Mouse (Mus musculus) B cell, adult 2 months (primary cell): ENCODE measurements at regions not wholly inside any gene's neighbourhood (a gene's known extent, or its start where the extent isn't known, plus 50 kb on each side); places are given as distances from the start of the nearest gene placed in this dataset.

Experiments used
- DNase-seq, 2 experiments: peaks; one replicate each; pipeline ENCODE4 v3.0.0; 2022

GRCm38 (mm10) chr1:158180095-158180494 is 176.0 kb downstream of the Brinp2 start:
- no peak for DNase-seq

- no peak for DNase-seq
These were observed 174.8 kb downstream of the Brinp2 start for GRCm38 (mm10) chr1:158181296-158181695.

DNA sequence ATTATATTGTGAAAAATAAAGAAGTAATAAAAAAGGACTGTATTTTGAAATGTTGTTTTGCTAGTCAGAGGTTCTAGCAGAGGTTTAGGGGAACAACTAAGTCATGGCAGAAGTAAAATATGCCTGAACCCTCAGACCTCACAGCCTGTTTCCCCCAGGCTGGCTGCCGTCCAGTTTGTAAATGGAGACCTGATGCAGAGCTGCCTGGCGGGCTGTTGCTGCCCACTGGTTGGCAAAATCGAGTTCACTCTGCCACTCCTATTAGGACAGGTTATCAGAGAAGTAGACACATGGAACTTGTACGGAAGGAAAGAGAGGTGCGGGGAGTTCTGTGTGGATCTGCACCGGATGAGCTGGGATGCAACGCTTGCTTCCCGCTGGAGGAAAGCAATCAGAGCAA is 168.5 kb downstream of the Brinp2 start:
- no peak for DNase-seq

DNA sequence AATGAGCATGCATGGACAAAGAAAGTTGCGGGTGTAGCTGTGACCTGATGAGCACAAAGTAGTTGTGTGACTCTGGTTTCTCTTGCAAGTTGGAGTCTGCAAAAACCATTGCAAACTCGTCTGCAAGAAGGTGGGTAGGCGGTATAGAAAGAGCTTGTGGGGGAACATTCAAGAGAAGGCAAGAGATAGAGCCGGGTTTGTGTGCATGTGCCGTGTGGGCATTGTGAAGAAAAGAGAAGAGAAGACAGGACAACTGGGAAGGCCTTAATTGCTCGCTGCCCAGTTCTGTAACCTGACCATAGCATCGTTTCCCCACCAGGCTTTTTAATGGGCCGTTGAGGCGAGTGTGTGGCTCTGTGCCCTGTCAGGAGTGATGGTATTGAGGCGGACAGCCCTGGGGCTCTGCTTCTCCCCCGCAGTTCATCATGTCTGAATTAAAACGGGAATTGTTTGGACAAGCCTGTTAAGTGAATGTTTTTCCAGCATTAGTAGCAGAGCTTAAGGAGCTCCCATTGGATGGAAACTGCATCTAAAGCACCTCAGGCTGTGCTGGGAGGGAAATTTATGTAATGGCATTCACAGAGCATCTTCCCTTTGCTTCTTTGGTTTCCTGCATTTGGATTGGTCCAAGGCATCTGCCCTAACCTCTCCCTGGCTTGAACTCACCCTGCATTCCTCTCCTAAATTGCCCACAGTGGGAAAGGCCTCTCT is 163.1 kb downstream of the Brinp2 start:
- DNase-seq = no peak

DNA sequence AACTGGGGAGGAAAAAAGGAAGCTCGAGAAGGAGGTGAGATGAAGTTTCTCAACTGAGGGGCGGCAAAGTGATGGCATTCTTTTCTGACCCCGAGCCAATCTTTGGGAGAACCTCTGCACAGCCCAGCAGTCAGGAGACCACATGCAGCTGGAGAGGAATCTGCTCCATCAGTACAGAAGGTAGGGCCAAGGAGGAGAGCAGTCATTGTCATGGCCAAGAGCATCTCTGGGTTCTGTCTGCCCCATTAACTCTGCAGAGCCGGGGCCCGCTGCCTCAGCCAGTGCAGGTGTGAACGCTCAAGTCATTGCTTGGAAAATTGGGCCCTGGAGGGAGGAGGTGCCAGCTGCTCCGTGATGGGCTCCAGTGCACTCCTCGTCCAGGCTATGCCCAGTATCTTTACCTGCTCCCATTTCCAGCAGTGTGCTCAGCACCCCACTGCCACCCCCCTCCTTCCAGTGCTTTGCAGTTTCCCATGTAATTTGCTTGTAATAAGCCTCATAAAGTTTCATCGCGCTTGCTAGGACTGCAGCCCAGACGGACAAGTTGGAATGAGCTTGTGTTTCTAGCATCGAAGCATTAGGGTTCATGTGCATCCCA is 162.1 kb downstream of the Brinp2 start:
- DNase-seq = no peak
